Mouse (Mus musculus) Patski (cell line): ENCODE data around the gene BC051142. TPM values are rescaled to one million over a fixed set of nuclear protein-coding genes. Genes with fewer than 3 reads are reported as not detected.

Experiments used
- ATAC-seq: fragments of 100-300 bp; one replicate; pipeline ENCODE4 v1.8.0; 2021
- CTCF ChIA-PET: fragments of 350-600 bp; sonication (Branson Sonifier 250); formaldehyde crosslinking; loops from one replicate; lab custom pipeline; 2022; ENCODE audit warnings: inconsistent platforms; lab: Charles Lee
- POLR2A ChIA-PET: fragments of 350-600 bp; sonication (Branson Sonifier 250); formaldehyde crosslinking; loops from one replicate; lab custom pipeline; 2022; ENCODE audit warnings: antibody characterized with exemption, inconsistent platforms; lab: Charles Lee
- DNase-seq: peaks from one replicate; pipeline ENCODE4 v3.0.0-alpha.2; 2011; ENCODE audit warnings: low read depth, low spot score
- H3K27me3 ChIP-seq: fragments of 371-371 bp; one replicate; pipeline ENCODE4 v1.5.1; 2021
- CTCF ChIP-seq: fragments of 100-300 bp; IDR thresholded peaks from one replicate; pipeline ENCODE4 v1.5.1; 2021
- in situ Hi-C: fragments of 300-500 bp; cut with MboI; formaldehyde crosslinking; loops from 3 replicates; pipeline ENCODE4 v1.11.1; 2018; ENCODE audit warnings: low pct_unique_long_range_greater_than_20kb, mixed read lengths
- polyA plus RNA-seq: library from polyadenylated mRNA; unstranded; gene quantifications from one replicate; pipeline ENCODE4 v1.2.3, GENCODE M21; 2021

BC051142 gene
- polyA plus RNA-seq, 1 experiment from 2014 or later, result not detected

- ATAC-seq, result no peak
- POLR2A ChIA-PET, result no interaction called here
- H3K27me3 ChIP-seq, result no peaks in the 10 kb centered on the region
- CTCF ChIA-PET, result no interaction called here
- no peak for DNase-seq
- no peak for TF ChIP-seq CTCF
- in situ Hi-C loops, result no loop called here
Measured at GRCm38 (mm10) chr17:34507591-34507990, 109.0 kb downstream of the BC051142 start.

Other genes with a start within 250 kb of the BC051142 start
- 36.6 TPM for gene H2-DMb1, start 245.7 kb upstream of the BC051142 start, polyA plus RNA-seq
- 7.0 TPM for gene Tap1, start 211.3 kb upstream of the BC051142 start, polyA plus RNA-seq
- gene Psmb9, start 211.1 kb upstream of the BC051142 start, polyA plus RNA-seq, result 1.3 TPM
- gene Psmb8, start 201.1 kb upstream of the BC051142 start, polyA plus RNA-seq, result 18.7 TPM
- 38.2 TPM for gene Tap2, start 195.3 kb upstream of the BC051142 start, polyA plus RNA-seq
- gene H2-Ob, start 159.9 kb upstream of the BC051142 start, polyA plus RNA-seq, result not detected
- gene H2-Ab1, start 141.1 kb upstream of the BC051142 start, polyA plus RNA-seq, result 0.09 TPM
- gene H2-Aa, start 111.0 kb upstream of the BC051142 start, polyA plus RNA-seq, result not detected
- gene H2-Eb1, start 93.0 kb upstream of the BC051142 start, polyA plus RNA-seq, result 0.32 TPM
- gene H2-Eb2, start 73.2 kb upstream of the BC051142 start, polyA plus RNA-seq, result not detected
- gene Btnl2, start 44.0 kb upstream of the BC051142 start, polyA plus RNA-seq, result not detected
- gene Btnl1, start 21.7 kb upstream of the BC051142 start, polyA plus RNA-seq, result not detected
- gene Btnl4, start 78.5 kb downstream of the BC051142 start, polyA plus RNA-seq, result not detected
- gene Btnl6, start 118.5 kb downstream of the BC051142 start, polyA plus RNA-seq, result not detected
- gene Notch4, start 165.4 kb downstream of the BC051142 start, polyA plus RNA-seq, result 0.87 TPM
- 0.35 TPM for gene Gpsm3, start 191.0 kb downstream of the BC051142 start, polyA plus RNA-seq
- 59.7 TPM for gene Pbx2, start 192.4 kb downstream of the BC051142 start, polyA plus RNA-seq
- gene Ager, start 199.0 kb downstream of the BC051142 start, polyA plus RNA-seq, result 1.2 TPM
- 69.1 TPM for gene Rnf5, start 204.9 kb downstream of the BC051142 start, polyA plus RNA-seq
- 128 TPM for gene Agpat1, start 205.4 kb downstream of the BC051142 start, polyA plus RNA-seq
- 2.5 TPM for gene Egfl8, start 217.2 kb downstream of the BC051142 start, polyA plus RNA-seq
- 108 TPM for gene Ppt2, start 229.7 kb downstream of the BC051142 start, polyA plus RNA-seq
- 6.7 TPM for gene Prrt1, start 230.7 kb downstream of the BC051142 start, polyA plus RNA-seq
- 22.5 TPM for gene Fkbpl, start 245.9 kb downstream of the BC051142 start, polyA plus RNA-seq
- gene Atf6b, start 248.3 kb downstream of the BC051142 start, polyA plus RNA-seq, result 88.4 TPM